Mouse (Mus musculus): ENCODE measurements around the gene Ccnd3.

DNA sequence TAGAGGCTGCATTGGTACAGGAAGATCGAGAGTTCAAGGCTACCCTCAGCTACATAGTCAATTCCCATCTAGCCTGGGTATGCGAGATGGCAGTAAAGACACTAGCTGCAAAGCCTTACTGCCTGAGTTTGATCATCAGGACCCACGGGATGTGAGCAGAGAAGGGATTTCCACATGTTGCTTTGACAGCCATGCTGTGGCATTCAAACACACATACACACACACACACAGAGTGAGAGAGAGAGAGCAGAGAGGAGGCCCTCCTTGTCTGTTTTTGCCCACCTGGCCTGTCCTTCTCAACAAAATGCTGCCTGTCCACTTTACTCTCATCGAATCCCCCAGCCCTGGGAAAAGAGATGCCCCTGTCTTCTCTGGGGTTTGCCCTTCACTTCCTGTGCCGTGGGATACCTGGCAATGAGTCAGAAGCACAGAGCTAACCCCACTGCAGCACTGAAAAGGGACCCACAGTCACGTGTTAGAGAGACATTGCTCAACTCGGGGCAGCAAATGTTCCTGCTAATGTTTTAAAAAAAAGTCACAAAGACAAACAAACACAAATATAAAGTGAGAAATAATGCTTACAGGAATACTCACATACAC lies 38.3 kb downstream of the Ccnd3 start:
- TF ChIP-seq CTCF (IDR thresholded peaks at IDR 0.05; ENCODE audit: low read depth, low read length), result no peak
- TF ChIP-seq EP300 (IDR thresholded peaks at IDR 0.05; ENCODE audit: insufficient read depth, low read depth, low read length), result no peak
- TF ChIP-seq POLR2A (IDR thresholded peaks at IDR 0.05; ENCODE audit: insufficient read depth, low read length), result no peak
